Mouse (Mus musculus) kidney, adult 2 months (tissue): ENCODE measurements around the gene Nr5a1. TPM values are rescaled to one million over a fixed set of nuclear protein-coding genes. Genes with fewer than 3 reads are reported as not detected.

Source experiments
- DNase-seq: peaks from one replicate; pipeline ENCODE4 v3.0.0; 2021
- H3K27ac ChIP-seq: fragments of 200-500 bp; 2 replicates; pipeline ENCODE4 v1.5.1; 2012; ENCODE audit warnings: low read depth, low read length, control low read depth, inconsistent platforms; ENCODE audit not compliant: insufficient read depth
- H3K27me3 ChIP-seq: fragments of 200-500 bp; replicated peaks from 2 replicates; pipeline ENCODE4 v1.6.1; 2012; ENCODE audit warnings: mild to moderate bottlenecking, moderate library complexity, low read length, inconsistent platforms; ENCODE audit not compliant: control insufficient read depth, insufficient read depth
- H3K36me3 ChIP-seq: fragments of 200-500 bp; 2 replicates; pipeline ENCODE4 v1.6.1; 2012; ENCODE audit warnings: mild to moderate bottlenecking, moderate library complexity, low read length, inconsistent platforms; ENCODE audit not compliant: control insufficient read depth, insufficient read depth
- H3K4me1 ChIP-seq: fragments of 200-500 bp; 2 replicates; pipeline ENCODE4 v1.6.1; 2011; ENCODE audit warnings: low read length; ENCODE audit not compliant: control insufficient read depth, insufficient read depth
- H3K4me3 ChIP-seq: fragments of 200-500 bp; 2 replicates; pipeline ENCODE4 v1.5.1; 2011; ENCODE audit warnings: mild to moderate bottlenecking, low read depth, low read length, control low read depth; ENCODE audit not compliant: insufficient read depth
- CTCF ChIP-seq: fragments of 200-500 bp; conservative IDR thresholded peaks from 2 replicates; pipeline ENCODE4 v1.5.1; 2011; ENCODE audit warnings: low read depth, mild to moderate bottlenecking, control low read depth, low read length, moderate library complexity, mixed read lengths; ENCODE audit not compliant: insufficient read depth, insufficient read length
- POLR2A ChIP-seq: fragments of 200-500 bp; IDR thresholded peaks from one replicate; pipeline ENCODE4 v1.6.1; 2011; ENCODE audit warnings: low read depth, low read length, control low read depth
- WGBS: fragments of 180-500 bp; shearing (Covaris S2); methylation state at CpG from one replicate; pipeline ENCODE4 v1.1.7; 2018; 5-methylcytosine and 5-hydroxymethylcytosine counted together
- polyA plus RNA-seq: library from polyadenylated mRNA; depleted of rRNA; stranded (reverse); fragments of >200 nt; gene quantifications from 2 replicates; pipeline ENCODE4 v1.2.3, GENCODE M21; 2012

Gene Nr5a1
- polyA plus RNA-seq, 1 experiment = 0.03 TPM

DNA sequence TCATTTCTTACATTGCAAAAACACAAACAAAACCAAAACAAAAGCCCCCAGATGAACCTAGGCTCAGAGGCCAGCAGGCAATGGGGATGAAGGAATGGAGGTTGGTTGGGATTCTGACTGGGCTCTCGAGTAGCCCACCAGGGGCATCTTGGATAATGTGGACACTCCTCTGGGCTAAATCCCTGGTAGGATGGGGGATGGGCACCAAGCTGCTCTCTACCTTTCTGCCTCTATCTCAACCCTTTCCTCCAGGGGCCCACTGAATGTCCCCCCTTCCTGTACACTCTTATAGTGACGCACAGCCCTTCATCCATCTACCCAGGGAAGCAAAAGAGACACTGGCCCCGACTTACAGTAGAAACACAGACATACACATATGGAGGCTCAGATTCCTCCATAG, 746 bp downstream of the Nr5a1 start:
- WGBS = 93% methylated on average over 3 of the region's 3 CpGs

DNA sequence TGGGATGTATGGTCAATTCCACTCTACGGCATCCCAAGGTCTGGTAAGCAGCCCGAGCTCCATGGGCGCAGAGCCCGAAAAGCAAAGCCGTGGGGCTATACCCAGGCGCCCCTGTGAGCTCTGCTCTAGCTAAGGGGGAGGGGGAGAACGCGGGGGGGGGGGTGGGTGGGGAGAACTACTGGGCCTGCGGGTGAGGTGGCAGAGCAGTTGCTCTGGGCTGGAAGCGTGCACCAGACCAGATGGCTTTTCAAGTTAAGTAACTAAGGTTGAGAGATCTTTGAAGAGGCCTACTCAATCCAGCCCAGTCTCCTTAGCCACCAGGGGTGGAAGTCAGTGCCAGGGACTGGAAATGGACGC, 1.6 kb downstream of the Nr5a1 start:
- no peak for DNase-seq
- no peak overlapping the region for H3K4me3 ChIP-seq
- TF ChIP-seq POLR2A (no peak), CTCF (no peak)
- H3K27ac ChIP-seq = no peak overlapping the region
- no peaks in the 10 kb centered on the region for H3K36me3 ChIP-seq
- 71% methylated on average over 11 of the region's 11 CpGs for WGBS
- peaks cover 11% of the 10 kb centered on the region for H3K27me3 ChIP-seq
- H3K4me1 ChIP-seq = 0 out of 2 replicates have a peak, but pooled peaks cover 3% of the 10 kb centered on the region

More for the DNA sequence above, 746 bp downstream of the Nr5a1 start:
- H3K27ac ChIP-seq = no peak overlapping the region
- peaks cover 11% of the 10 kb centered on the region for H3K27me3 ChIP-seq
- DNase-seq = no peak
- no peaks in the 10 kb centered on the region for H3K36me3 ChIP-seq
- H3K4me1 ChIP-seq = 0 out of 2 replicates have a peak, but pooled peaks cover 3% of the 10 kb centered on the region
- H3K4me3 ChIP-seq = no peak overlapping the region
- TF ChIP-seq CTCF (no peak), POLR2A (no peak)

- WGBS = 11% methylated on average over 58 of the region's 58 CpGs
- TF ChIP-seq POLR2A = no peak
- no peak for TF ChIP-seq CTCF
- DNase-seq = no peak
- no peaks in the 10 kb centered on the region for H3K36me3 ChIP-seq
- H3K4me1 ChIP-seq = 0 out of 2 replicates have a peak, but pooled peaks cover 3% of the 10 kb centered on the region
- H3K27ac ChIP-seq = no peak overlapping the region
- H3K27me3 ChIP-seq = peaks cover 11% of the 10 kb centered on the region
- H3K4me3 ChIP-seq = peak overlapping the region; percentile 10; the same call in 1 of the 2 replicates
These were observed 2.1 kb downstream of the Nr5a1 start for GRCm38 (mm10) chr2:38712076-38712768.

DNA sequence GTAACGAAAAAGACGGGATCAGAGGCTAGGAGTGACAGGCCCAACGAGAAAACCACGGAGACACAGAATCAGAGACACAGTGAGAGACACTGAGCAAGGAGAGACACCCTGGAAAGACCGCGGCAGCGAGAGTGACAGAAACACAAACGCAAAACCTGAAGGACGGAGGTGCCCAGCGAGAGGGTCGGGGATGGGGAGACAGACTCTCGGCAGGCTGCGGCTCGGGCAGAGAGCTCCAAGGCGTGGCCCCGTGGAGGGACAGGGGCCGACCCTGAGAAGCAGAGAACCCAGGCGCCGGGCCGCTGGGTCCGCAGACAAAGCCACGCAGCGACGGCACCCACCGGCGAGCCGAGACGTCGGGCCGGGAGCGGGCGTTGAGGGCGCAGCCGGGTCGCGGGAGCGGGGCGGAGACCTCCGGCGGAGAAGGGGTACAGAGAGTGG, 2.9 kb downstream of the Nr5a1 start:
- no peaks in the 10 kb centered on the region for H3K36me3 ChIP-seq
- DNase-seq = peak; percentile 9
- WGBS = 2% methylated on average over 40 of the region's 40 CpGs
- TF ChIP-seq POLR2A (no peak), CTCF (no peak)
- H3K4me3 ChIP-seq = peak overlapping the region; percentile 10; the same call in 1 of the 2 replicates
- peaks cover 11% of the 10 kb centered on the region for H3K27me3 ChIP-seq
- no peak overlapping the region for H3K27ac ChIP-seq
- 0 out of 2 replicates have a peak, but pooled peaks cover 3% of the 10 kb centered on the region for H3K4me1 ChIP-seq

GRCm38 (mm10) chr2:38710304-38711241, 3.8 kb downstream of the Nr5a1 start:
- peak; percentile 47 for DNase-seq
- Histone ChIP-seq H3K4me1 (0 out of 2 replicates have a peak, but pooled peaks cover 3% of the 10 kb centered on the region), H3K27me3 (peaks cover 11% of the 10 kb centered on the region), H3K36me3 (no peaks in the 10 kb centered on the region), H3K27ac (no peak overlapping the region), H3K4me3 (peak overlapping the region; percentile 25; the same call in 1 of the 2 replicates)
- 3% methylated on average over 75 of the region's 75 CpGs for WGBS
- TF ChIP-seq POLR2A (no peak), CTCF (no peak)

- Histone ChIP-seq H3K4me1 (0 out of 2 replicates have a peak, but pooled peaks cover 3% of the 10 kb centered on the region), H3K27ac (no peak overlapping the region), H3K36me3 (no peaks in the 10 kb centered on the region), H3K27me3 (peaks cover 11% of the 10 kb centered on the region), H3K4me3 (no peak overlapping the region)
- no peak for DNase-seq
- WGBS = 43% methylated on average over 12 of the region's 12 CpGs
- TF ChIP-seq CTCF (no peak), POLR2A (no peak)
These were observed 5.2 kb downstream of the Nr5a1 start for GRCm38 (mm10) chr2:38708907-38709688.
